Mouse (Mus musculus): ENCODE data around the gene Aldh9a1. TPM values are rescaled to one million over a fixed set of nuclear protein-coding genes. Genes with fewer than 3 reads are reported as not detected.

The Aldh9a1 gene
- total RNA-seq, 2 experiments from 2014 or later = 36.0 to 40.7 TPM

- intact Hi-C loops (cut with DNase I) = no loop called here
Observed at GRCm38 (mm10) chr1:167382763-167383162, 33.0 kb downstream of the Aldh9a1 start.

GRCm38 (mm10) chr1:167383178-167383577, 33.4 kb downstream of the Aldh9a1 start:
- intact Hi-C loops (cut with DNase I) = no loop called here
- DNase-seq = no peak

More at GRCm38 (mm10) chr1:167382763-167383162, 33.0 kb downstream of the Aldh9a1 start:
- no peak for DNase-seq

GRCm38 (mm10) chr1:167384156-167384555, 34.4 kb downstream of the Aldh9a1 start:
- DNase-seq = no peak
- intact Hi-C loops (cut with DNase I) = no loop called here

- no peak for DNase-seq
- intact Hi-C loops (cut with DNase I) = no loop called here
Observed at GRCm38 (mm10) chr1:167385211-167385610, 35.4 kb downstream of the Aldh9a1 start.

- intact Hi-C loops (cut with DNase I) = no loop called here
- DNase-seq = no peak
Observed at GRCm38 (mm10) chr1:167385636-167386035, 35.8 kb downstream of the Aldh9a1 start.

GRCm38 (mm10) chr1:167386466-167386865, 36.7 kb downstream of the Aldh9a1 start:
- DNase-seq = no peak
- intact Hi-C loops (cut with DNase I) = no loop called here

GRCm38 (mm10) chr1:167387310-167387709, 37.5 kb downstream of the Aldh9a1 start:
- intact Hi-C loops (cut with DNase I) = no loop called here
- no peak for DNase-seq

GRCm38 (mm10) chr1:167387796-167388195, 38.0 kb downstream of the Aldh9a1 start:
- intact Hi-C loops (cut with DNase I) = no loop called here

GRCm38 (mm10) chr1:167388571-167388970, 38.8 kb downstream of the Aldh9a1 start:
- DNase-seq = no peak
- intact Hi-C loops (cut with DNase I) = no loop called here

More at GRCm38 (mm10) chr1:167387796-167388195, 38.0 kb downstream of the Aldh9a1 start:
- no peak for DNase-seq

GRCm38 (mm10) chr1:167389584-167389983, 39.8 kb downstream of the Aldh9a1 start:
- no peak for DNase-seq
- intact Hi-C loops (cut with DNase I) = no loop called here

GRCm38 (mm10) chr1:167390381-167390780, 40.6 kb downstream of the Aldh9a1 start:
- intact Hi-C loops (cut with DNase I) = no loop called here
- no peak for DNase-seq

- intact Hi-C loops (cut with DNase I) = no loop called here
- no peak for DNase-seq
Observed at GRCm38 (mm10) chr1:167391241-167391640, 41.5 kb downstream of the Aldh9a1 start.

GRCm38 (mm10) chr1:167392031-167392640, 42.3 kb downstream of the Aldh9a1 start:
- no peak for DNase-seq
- intact Hi-C loops (cut with DNase I) = no loop called here

- intact Hi-C loops (cut with DNase I) = no loop called here
- DNase-seq = peak; percentile 5
Observed at GRCm38 (mm10) chr1:167392687-167393086, 42.9 kb downstream of the Aldh9a1 start.

GRCm38 (mm10) chr1:167393281-167393680, 43.5 kb downstream of the Aldh9a1 start:
- peak; percentile 5 for DNase-seq
- intact Hi-C loops (cut with DNase I) = no loop called here

- intact Hi-C loops (cut with DNase I) = no loop called here
- DNase-seq = peak; percentile 95
Observed at GRCm38 (mm10) chr1:167393683-167394492, 44.1 kb downstream of the Aldh9a1 start, which contains the start of gene Mgst3. Gene Mgst3, minus strand, starts transcription at chr1:167393841.

- DNase-seq = no peak
- intact Hi-C loops (cut with DNase I) = no loop called here
Observed at GRCm38 (mm10) chr1:167405237-167405636, 55.4 kb downstream of the Aldh9a1 start.

- no peak for DNase-seq
- intact Hi-C loops (cut with DNase I) = no loop called here
Observed at GRCm38 (mm10) chr1:167409601-167410000, 59.8 kb downstream of the Aldh9a1 start.

- intact Hi-C loops (cut with DNase I) = loop anchor here (10.0 kb wide), 1 partner anchor 513 kb away; no protein-coding TSS in a partner anchor
- no peak for DNase-seq
Observed at GRCm38 (mm10) chr1:167411991-167412715, 62.4 kb downstream of the Aldh9a1 start.

- DNase-seq = peak; percentile 78
- intact Hi-C loops (cut with DNase I) = loop anchor here (1.0 to 10.0 kb wide), 2 partner anchors 222 to 510 kb away; no protein-coding TSS in a partner anchor
Observed at GRCm38 (mm10) chr1:167414846-167415245, 65.1 kb downstream of the Aldh9a1 start.

All from left cerebral cortex, postnatal 4 days (tissue).